Mouse (Mus musculus) erythroblast, embryonic 14.5 days (primary cell): ENCODE data around the gene Bicdl1.

Experiments
- GATA1 ChIP-seq: IDR thresholded peaks from 2 replicates; pipeline ENCODE4 v1.6.1; 2012; ENCODE audit warnings: low read length, inconsistent platforms, mixed read lengths
- TAL1 ChIP-seq: IDR thresholded peaks from 3 replicates; pipeline ENCODE4 v1.6.1; 2012; ENCODE audit warnings: low read length, inconsistent platforms, mixed read lengths

GRCm38 (mm10) chr5:115717693-115718092, 13.7 kb downstream of the Bicdl1 start:
- TF ChIP-seq TAL1 (no peak), GATA1 (no peak)
